Mouse (Mus musculus): ENCODE data around the gene Gm43518.

- TF ChIP-seq GATA1 (IDR thresholded peaks at IDR 0.05; ENCODE audit: low read length) (no peak), TAL1 (IDR thresholded peaks at IDR 0.05; ENCODE audit: low read length) (no peak)
Measured at GRCm38 (mm10) chr5:123975668-123976180, 48.5 kb downstream of the Gm43518 start.
